Mouse (Mus musculus): ENCODE results near the gene Ccdc126. TPM values are rescaled to one million over a fixed set of nuclear protein-coding genes. Genes with fewer than 3 reads are reported as not detected.
A peak's percentile ranks its signal among the peaks of the same experiment; 100 is the strongest.

Gene Ccdc126
- polyA plus RNA-seq, 1 experiment from 2014 or later, result 14.3 TPM

DNA sequence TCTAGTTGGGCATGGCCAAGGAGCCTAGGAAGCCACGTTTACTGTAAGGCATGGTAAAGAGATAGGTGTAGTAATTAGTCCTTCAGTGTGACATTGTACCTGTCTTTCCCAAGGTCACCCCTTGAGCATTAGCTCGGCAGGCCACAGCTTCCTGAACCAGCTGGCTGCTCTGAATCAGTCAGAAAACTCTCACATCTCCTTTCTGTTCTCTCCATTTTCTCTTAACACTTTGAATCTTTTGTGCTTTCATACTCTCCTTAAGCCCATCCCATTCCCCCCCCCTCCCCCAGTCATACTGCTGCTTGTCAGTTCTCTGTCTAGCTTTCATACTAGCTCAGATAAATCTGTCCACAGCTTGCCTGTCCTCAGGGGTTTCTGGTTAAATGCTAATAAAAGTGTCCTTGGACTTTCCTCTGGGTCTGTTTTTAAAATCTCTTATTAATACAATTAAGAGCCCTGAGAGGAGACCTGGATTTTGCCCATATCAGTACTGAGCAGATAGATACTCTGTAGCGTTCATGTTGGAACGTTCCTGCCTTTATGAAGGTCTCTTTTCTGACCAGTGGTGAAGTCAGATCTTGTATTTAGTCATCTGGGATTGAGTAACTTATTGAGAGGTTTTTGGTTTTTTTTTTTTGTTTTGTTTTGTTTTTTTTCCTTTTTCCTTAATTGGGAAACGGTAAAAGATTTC is 12.4 kb downstream of the Ccdc126 start:
- Histone ChIP-seq H3K27ac (ENCODE audit: low read length) (no peak overlapping the region), H3K9me3 (ENCODE audit: control insufficient read depth, low read length) (no peaks in the 10 kb centered on the region), H3K4me1 (replicated peaks; ENCODE audit: control insufficient read depth, insufficient read depth, low read length) (no peaks in the 10 kb centered on the region), H3K4me3 (ENCODE audit: low read length) (no peak overlapping the region), H3K9ac (ENCODE audit: low read length) (no peak overlapping the region), H3K36me3 (ENCODE audit: control insufficient read depth, insufficient read depth, low read length) (peaks cover 2% of the 10 kb centered on the region; the same call in 1 of the 2 replicates), H3K27me3 (ENCODE audit: control insufficient read depth, insufficient read depth, low read depth, low read length) (no peaks in the 10 kb centered on the region), H3K4me2 (ENCODE audit: low read depth, low read length) (0 out of 2 replicates have a peak overlapping the region, but pooled peaks have one; percentile 13)
- WGBS, result 52% methylated on average over 5 of the region's 5 CpGs
- ATAC-seq (ENCODE audit: low read depth), result no peak

DNA sequence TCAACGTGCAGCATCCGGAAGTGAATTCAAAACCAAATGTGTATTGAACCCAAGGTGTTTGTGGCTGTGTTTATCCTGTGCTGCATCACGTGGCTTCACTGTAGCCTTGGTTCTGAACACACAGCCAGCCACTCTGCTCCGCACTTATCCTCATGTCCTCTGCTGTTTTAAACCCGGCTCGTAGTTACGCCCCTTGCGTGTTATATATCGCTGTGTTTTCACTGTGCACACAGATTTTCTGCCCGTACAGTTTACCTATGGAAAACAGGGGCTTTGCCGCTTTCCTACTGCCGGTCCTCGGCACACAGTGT is 12.9 kb downstream of the Ccdc126 start:
- H3K4me2 ChIP-seq (ENCODE audit: low read depth, low read length), result peak overlapping the region; percentile 13; the same call in 1 of the 2 replicates
- ATAC-seq (ENCODE audit: low read depth), result no peak
- WGBS, result 43% methylated on average over 13 of the region's 13 CpGs

DNA sequence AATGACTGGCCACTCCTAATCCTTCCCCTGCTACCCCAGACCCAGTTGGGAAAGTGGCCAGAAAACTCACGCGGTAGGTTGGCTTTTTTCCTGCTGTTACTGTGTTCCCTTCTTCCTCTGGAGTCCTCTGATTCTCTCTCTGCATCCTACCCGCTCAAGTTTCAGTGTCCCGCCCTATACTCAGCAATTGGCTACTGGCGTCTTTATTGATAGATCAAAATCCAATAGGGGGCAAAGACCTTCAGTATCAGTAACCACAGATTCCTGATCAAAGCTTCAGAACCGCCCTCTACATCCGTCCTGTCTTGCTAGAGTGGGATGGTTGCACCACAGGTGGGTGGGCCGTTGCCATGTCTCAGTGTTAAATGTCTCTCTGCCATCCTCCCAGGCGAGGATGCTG is 19.5 kb downstream of the Ccdc126 start:
- Histone ChIP-seq H3K9me3 (ENCODE audit: control insufficient read depth, low read length) (no peaks in the 10 kb centered on the region), H3K9ac (ENCODE audit: low read length) (no peak overlapping the region), H3K36me3 (ENCODE audit: control insufficient read depth, insufficient read depth, low read length) (peaks cover 2% of the 10 kb centered on the region; the same call in 1 of the 2 replicates), H3K4me3 (ENCODE audit: low read length) (no peak overlapping the region), H3K27ac (ENCODE audit: low read length) (no peak overlapping the region), H3K4me1 (replicated peaks; ENCODE audit: control insufficient read depth, insufficient read depth, low read length) (no peaks in the 10 kb centered on the region), H3K4me2 (ENCODE audit: low read depth, low read length) (no peak overlapping the region), H3K27me3 (ENCODE audit: control insufficient read depth, insufficient read depth, low read depth, low read length) (no peaks in the 10 kb centered on the region)
- WGBS, result 26% methylated on average over 9 of the region's 9 CpGs
- ATAC-seq (ENCODE audit: low read depth), result no peak

More for the DNA sequence above, 12.9 kb downstream of the Ccdc126 start:
- H3K4me3 ChIP-seq (ENCODE audit: low read length), result no peak overlapping the region
- no peak overlapping the region for H3K9ac ChIP-seq (ENCODE audit: low read length)
- no peaks in the 10 kb centered on the region for H3K9me3 ChIP-seq (ENCODE audit: control insufficient read depth, low read length)
- H3K4me1 ChIP-seq (replicated peaks; ENCODE audit: control insufficient read depth, insufficient read depth, low read length), result no peaks in the 10 kb centered on the region
- peaks cover 2% of the 10 kb centered on the region; the same call in 1 of the 2 replicates for H3K36me3 ChIP-seq (ENCODE audit: control insufficient read depth, insufficient read depth, low read length)
- no peaks in the 10 kb centered on the region for H3K27me3 ChIP-seq (ENCODE audit: control insufficient read depth, insufficient read depth, low read depth, low read length)
- no peak overlapping the region for H3K27ac ChIP-seq (ENCODE audit: low read length)

DNA sequence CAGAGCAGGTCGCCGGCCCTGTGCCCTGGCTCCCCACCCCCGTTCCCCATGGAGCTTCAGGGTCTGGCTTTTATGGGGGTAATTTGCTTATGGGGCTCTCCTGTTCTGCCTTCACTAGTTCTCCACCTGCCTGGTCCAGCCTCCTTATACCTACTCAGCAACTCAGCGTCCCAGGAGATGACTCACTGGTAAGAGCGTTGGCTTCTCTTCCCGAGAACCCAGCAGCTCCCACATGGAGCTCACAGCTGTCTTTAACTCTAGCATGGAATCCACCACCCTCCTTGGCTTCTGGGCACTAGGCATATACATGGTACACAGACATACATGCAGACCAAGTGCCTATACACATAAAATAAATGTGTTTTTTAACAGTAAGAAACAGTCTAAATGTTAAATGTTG is 20.1 kb downstream of the Ccdc126 start:
- Histone ChIP-seq H3K9me3 (ENCODE audit: control insufficient read depth, low read length) (no peaks in the 10 kb centered on the region), H3K4me3 (ENCODE audit: low read length) (no peak overlapping the region), H3K27ac (ENCODE audit: low read length) (no peak overlapping the region), H3K4me2 (ENCODE audit: low read depth, low read length) (no peak overlapping the region), H3K9ac (ENCODE audit: low read length) (no peak overlapping the region), H3K4me1 (replicated peaks; ENCODE audit: control insufficient read depth, insufficient read depth, low read length) (no peaks in the 10 kb centered on the region), H3K27me3 (ENCODE audit: control insufficient read depth, insufficient read depth, low read depth, low read length) (no peaks in the 10 kb centered on the region), H3K36me3 (ENCODE audit: control insufficient read depth, insufficient read depth, low read length) (peaks cover 2% of the 10 kb centered on the region; the same call in 1 of the 2 replicates)
- 41% methylated on average over 6 of the region's 6 CpGs for WGBS
- ATAC-seq (ENCODE audit: low read depth), result no peak

DNA sequence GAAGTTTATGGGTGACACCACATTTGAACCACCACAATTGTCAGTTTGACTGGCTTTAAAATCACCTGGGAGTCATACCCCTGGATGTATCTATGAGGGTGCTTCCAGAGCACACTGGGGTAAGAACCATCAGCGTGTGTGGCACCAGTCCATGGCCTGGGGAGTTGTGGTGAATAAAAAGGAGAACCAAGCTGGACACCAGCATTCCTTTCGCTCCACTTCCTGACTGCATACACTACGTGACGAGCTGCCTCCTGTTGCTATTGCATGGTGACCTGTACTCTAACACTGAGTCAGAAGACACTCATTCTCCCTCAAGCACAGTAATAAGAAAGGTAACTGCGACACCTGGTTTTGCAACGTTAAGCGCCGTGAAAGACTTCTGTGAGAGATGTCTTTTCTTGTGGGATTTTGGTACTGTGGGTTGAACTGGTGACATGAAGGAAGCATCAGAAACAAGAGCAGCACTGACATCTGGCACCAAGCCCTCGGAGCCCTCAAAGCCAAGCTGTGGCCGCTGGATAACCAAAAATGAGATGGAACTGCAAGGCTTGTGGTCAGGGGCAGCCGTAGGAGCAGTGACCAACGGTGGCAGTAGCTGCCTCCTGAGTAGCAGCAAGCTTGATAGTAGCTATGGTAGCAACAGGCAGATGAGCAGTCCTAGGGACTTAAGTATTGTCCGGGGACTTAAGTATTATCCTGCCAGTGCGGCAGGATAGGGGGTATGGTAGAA is 24.8 kb downstream of the Ccdc126 start:
- no peak for ATAC-seq (ENCODE audit: low read depth)
- Histone ChIP-seq H3K27ac (ENCODE audit: low read length) (no peak overlapping the region), H3K9ac (ENCODE audit: low read length) (no peak overlapping the region), H3K36me3 (ENCODE audit: control insufficient read depth, insufficient read depth, low read length) (no peaks in the 10 kb centered on the region), H3K4me2 (ENCODE audit: low read depth, low read length) (no peak overlapping the region), H3K4me1 (replicated peaks; ENCODE audit: control insufficient read depth, insufficient read depth, low read length) (no peaks in the 10 kb centered on the region), H3K4me3 (ENCODE audit: low read length) (no peak overlapping the region), H3K27me3 (ENCODE audit: control insufficient read depth, insufficient read depth, low read depth, low read length) (no peaks in the 10 kb centered on the region), H3K9me3 (ENCODE audit: control insufficient read depth, low read length) (no peaks in the 10 kb centered on the region)
- 71% methylated on average over 14 of the region's 14 CpGs for WGBS

DNA sequence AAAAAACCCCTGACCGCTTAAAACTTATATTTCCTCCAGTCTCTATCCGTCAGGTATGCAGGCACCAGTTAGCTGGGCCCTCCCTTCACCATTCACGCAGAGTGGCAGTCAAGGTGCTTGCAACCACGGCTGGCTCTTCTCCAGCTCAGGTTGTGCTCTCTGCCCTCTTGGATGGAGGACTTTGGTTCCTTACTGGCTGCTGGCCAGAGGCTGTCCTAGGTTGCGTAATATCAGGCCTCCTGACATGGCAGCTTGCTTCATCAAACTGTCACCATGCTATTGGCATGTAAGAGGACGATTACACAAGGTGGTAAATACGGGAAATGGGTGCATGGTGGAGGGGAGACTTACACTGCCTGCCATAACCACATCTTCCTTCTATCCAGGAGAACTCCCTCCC is 30.8 kb downstream of the Ccdc126 start:
- H3K9ac ChIP-seq (ENCODE audit: low read length), result no peak overlapping the region
- no peaks in the 10 kb centered on the region for H3K27me3 ChIP-seq (ENCODE audit: control insufficient read depth, insufficient read depth, low read depth, low read length)
- H3K4me2 ChIP-seq (ENCODE audit: low read depth, low read length), result no peak overlapping the region
- ATAC-seq (ENCODE audit: low read depth), result no peak
- H3K9me3 ChIP-seq (ENCODE audit: control insufficient read depth, low read length), result no peaks in the 10 kb centered on the region
- WGBS, result 68% methylated on average over 7 of the region's 7 CpGs
- H3K4me3 ChIP-seq (ENCODE audit: low read length), result no peak overlapping the region
- H3K36me3 ChIP-seq (ENCODE audit: control insufficient read depth, insufficient read depth, low read length), result no peaks in the 10 kb centered on the region
- no peaks in the 10 kb centered on the region for H3K4me1 ChIP-seq (replicated peaks; ENCODE audit: control insufficient read depth, insufficient read depth, low read length)
- no peak overlapping the region for H3K27ac ChIP-seq (ENCODE audit: low read length)

DNA sequence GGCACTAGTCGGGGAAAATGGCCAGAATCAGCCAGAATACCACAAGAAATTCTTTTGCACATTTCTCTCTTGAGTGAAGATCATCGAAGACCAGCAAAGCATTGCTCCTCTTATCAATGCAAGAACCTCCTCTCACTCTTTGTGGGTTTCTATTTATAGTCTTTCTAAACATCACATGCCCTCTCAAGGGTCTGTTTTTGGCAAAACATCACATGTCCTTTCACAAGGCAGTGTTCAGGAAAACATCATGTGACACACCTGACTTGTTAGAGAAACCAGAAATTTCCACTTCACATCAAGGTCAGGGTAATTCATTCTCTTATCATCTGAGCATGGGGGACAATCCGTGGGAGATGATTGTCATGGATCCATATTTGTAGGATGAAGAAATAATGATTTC is 35.5 kb downstream of the Ccdc126 start:
- 69% methylated on average over 3 of the region's 3 CpGs for WGBS
- Histone ChIP-seq H3K4me3 (ENCODE audit: low read length) (no peak overlapping the region), H3K4me2 (ENCODE audit: low read depth, low read length) (no peak overlapping the region), H3K4me1 (replicated peaks; ENCODE audit: control insufficient read depth, insufficient read depth, low read length) (no peaks in the 10 kb centered on the region), H3K27ac (ENCODE audit: low read length) (no peak overlapping the region), H3K27me3 (ENCODE audit: control insufficient read depth, insufficient read depth, low read depth, low read length) (no peaks in the 10 kb centered on the region), H3K9ac (ENCODE audit: low read length) (no peak overlapping the region), H3K9me3 (ENCODE audit: control insufficient read depth, low read length) (no peaks in the 10 kb centered on the region), H3K36me3 (ENCODE audit: control insufficient read depth, insufficient read depth, low read length) (no peaks in the 10 kb centered on the region)
- no peak for ATAC-seq (ENCODE audit: low read depth)

DNA sequence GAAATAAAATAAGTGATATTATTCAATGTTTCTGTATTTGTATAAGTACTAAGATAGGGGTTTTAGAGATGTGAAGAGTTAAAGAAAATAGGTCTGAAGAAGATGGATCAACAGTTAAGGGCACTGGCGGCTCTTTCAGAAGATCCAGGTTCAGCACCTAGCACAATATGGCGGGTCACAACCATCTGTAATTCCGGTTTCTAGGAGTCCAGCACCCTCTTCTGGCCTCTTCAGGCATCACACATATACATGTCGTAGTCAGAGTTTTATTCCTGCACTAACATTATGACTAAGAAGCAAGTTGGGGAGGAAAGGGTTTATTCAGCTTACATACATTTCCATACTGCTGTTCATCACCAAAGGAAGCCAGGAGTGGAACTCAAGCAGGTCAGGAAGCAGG is 36.1 kb downstream of the Ccdc126 start:
- no peaks in the 10 kb centered on the region for H3K9me3 ChIP-seq (ENCODE audit: control insufficient read depth, low read length)
- no peaks in the 10 kb centered on the region for H3K27me3 ChIP-seq (ENCODE audit: control insufficient read depth, insufficient read depth, low read depth, low read length)
- H3K27ac ChIP-seq (ENCODE audit: low read length), result no peak overlapping the region
- no peak overlapping the region for H3K4me3 ChIP-seq (ENCODE audit: low read length)
- no peak overlapping the region for H3K4me2 ChIP-seq (ENCODE audit: low read depth, low read length)
- no peak overlapping the region for H3K9ac ChIP-seq (ENCODE audit: low read length)
- no peaks in the 10 kb centered on the region for H3K36me3 ChIP-seq (ENCODE audit: control insufficient read depth, insufficient read depth, low read length)
- H3K4me1 ChIP-seq (replicated peaks; ENCODE audit: control insufficient read depth, insufficient read depth, low read length), result no peaks in the 10 kb centered on the region
- WGBS, result 59% methylated on average over 4 of the region's 4 CpGs
- no peak for ATAC-seq (ENCODE audit: low read depth)

DNA sequence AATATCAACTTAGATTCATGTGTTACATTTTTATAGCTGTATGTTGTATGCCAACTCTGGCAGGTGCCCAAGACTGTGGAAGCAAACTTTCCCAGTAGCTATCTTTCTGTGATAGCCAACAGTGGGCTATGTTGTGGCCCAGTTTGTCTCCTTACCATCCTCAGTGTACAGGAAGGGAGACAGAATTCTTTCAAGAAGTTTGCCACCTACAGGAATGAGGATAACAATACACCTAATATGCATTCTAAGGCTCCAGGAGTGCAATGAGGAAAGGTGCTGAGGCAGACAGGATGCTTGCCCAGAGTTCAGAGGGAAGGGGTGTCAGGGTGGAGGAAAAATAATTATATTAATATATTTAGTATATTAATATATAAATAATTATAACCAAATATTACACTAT is 41.3 kb downstream of the Ccdc126 start:
- no peak overlapping the region for H3K4me3 ChIP-seq (ENCODE audit: low read length)
- H3K9me3 ChIP-seq (ENCODE audit: control insufficient read depth, low read length), result no peaks in the 10 kb centered on the region
- H3K4me1 ChIP-seq (replicated peaks; ENCODE audit: control insufficient read depth, insufficient read depth, low read length), result no peaks in the 10 kb centered on the region
- H3K27ac ChIP-seq (ENCODE audit: low read length), result no peak overlapping the region
- no peaks in the 10 kb centered on the region for H3K36me3 ChIP-seq (ENCODE audit: control insufficient read depth, insufficient read depth, low read length)
- no peak for ATAC-seq (ENCODE audit: low read depth)
- no peaks in the 10 kb centered on the region for H3K27me3 ChIP-seq (ENCODE audit: control insufficient read depth, insufficient read depth, low read depth, low read length)
- H3K4me2 ChIP-seq (ENCODE audit: low read depth, low read length), result no peak overlapping the region
- no peak overlapping the region for H3K9ac ChIP-seq (ENCODE audit: low read length)
